Mouse (Mus musculus): ENCODE results near the gene Actb. TPM values are rescaled to one million over a fixed set of nuclear protein-coding genes. Genes with fewer than 3 reads are reported as not detected.
"Not testable (repeated sequence)": the region's sequence is repeated elsewhere in the genome, so short reads cannot be mapped to it uniquely, and the experiment has no call there.

The Actb gene
- polyA plus RNA-seq, 1 experiment from 2014 or later: 12,527 TPM

GRCm38 (mm10) chr5:142894918-142895613 is 11.5 kb downstream of the Actb start, which contains the start of gene Fbxl18:
Gene Fbxl18 (minus strand): TSS chr5:142895421.
- Histone ChIP-seq H3K36me3 (ENCODE audit: control insufficient read depth, insufficient read depth, low read length) (peaks cover 20% of the 10 kb centered on the region), H3K4me3 (ENCODE audit: low read depth, low read length) (peak within 1 kb of the TSS; percentile 65), H3K4me2 (ENCODE audit: low read depth, low read length) (peak within 1 kb of the TSS; percentile 91), H3K4me1 (ENCODE audit: control insufficient read depth, insufficient read depth, low read length) (peaks cover 10% of the 10 kb centered on the region), H3K27me3 (replicated peaks; ENCODE audit: control insufficient read depth, insufficient read depth, low read length) (no peaks in the 10 kb centered on the region), H3K9ac (ENCODE audit: low read depth, low read length) (peak within 1 kb of the TSS; percentile 82), H3K27ac (replicated peaks; ENCODE audit: low read depth, low read length) (peak within 1 kb of the TSS; percentile 72), H3K9me3 (ENCODE audit: control insufficient read depth, low read length) (no peaks in the 10 kb centered on the region)
- ATAC-seq (ENCODE audit: low read depth): peak; percentile 95
- DNase-seq (ENCODE audit: low spot score): peak; percentile 95
- WGBS: under 1% methylated on average over 30 of the region's 40 CpGs

GRCm38 (mm10) chr5:142891396-142891795 is 15.2 kb downstream of the Actb start:
- ATAC-seq (ENCODE audit: low read depth) (no peak), DNase-seq (ENCODE audit: low spot score) (no peak)
- Histone ChIP-seq H3K36me3 (ENCODE audit: control insufficient read depth, insufficient read depth, low read length) (peaks cover 8% of the 10 kb centered on the region; the same call in 1 of the 2 replicates), H3K4me2 (ENCODE audit: low read depth, low read length) (no peak overlapping the region), H3K27ac (replicated peaks; ENCODE audit: low read depth, low read length) (no peak overlapping the region), H3K4me1 (ENCODE audit: control insufficient read depth, insufficient read depth, low read length) (peaks cover 10% of the 10 kb centered on the region), H3K9me3 (ENCODE audit: control insufficient read depth, low read length) (no peaks in the 10 kb centered on the region), H3K4me3 (ENCODE audit: low read depth, low read length) (no peak overlapping the region), H3K27me3 (replicated peaks; ENCODE audit: control insufficient read depth, insufficient read depth, low read length) (no peaks in the 10 kb centered on the region), H3K9ac (ENCODE audit: low read depth, low read length) (no peak overlapping the region)
- 76% methylated on average over 6 of the region's 6 CpGs for WGBS

GRCm38 (mm10) chr5:142887533-142887932 is 19.0 kb downstream of the Actb start:
- WGBS: 83% methylated on average over 3 of the region's 3 CpGs
- not testable (repeated sequence) for H3K27me3 ChIP-seq (replicated peaks; ENCODE audit: control insufficient read depth, insufficient read depth, low read length); H3K4me3 ChIP-seq (ENCODE audit: low read depth, low read length); H3K4me1 ChIP-seq (ENCODE audit: control insufficient read depth, insufficient read depth, low read length); H3K4me2 ChIP-seq (ENCODE audit: low read depth, low read length); H3K9ac ChIP-seq (ENCODE audit: low read depth, low read length); H3K27ac ChIP-seq (replicated peaks; ENCODE audit: low read depth, low read length); ATAC-seq (ENCODE audit: low read depth); H3K9me3 ChIP-seq (ENCODE audit: control insufficient read depth, low read length); DNase-seq (ENCODE audit: low spot score)
- H3K36me3 ChIP-seq (ENCODE audit: control insufficient read depth, insufficient read depth, low read length): peaks cover 38% of the 10 kb centered on the region

DNA sequence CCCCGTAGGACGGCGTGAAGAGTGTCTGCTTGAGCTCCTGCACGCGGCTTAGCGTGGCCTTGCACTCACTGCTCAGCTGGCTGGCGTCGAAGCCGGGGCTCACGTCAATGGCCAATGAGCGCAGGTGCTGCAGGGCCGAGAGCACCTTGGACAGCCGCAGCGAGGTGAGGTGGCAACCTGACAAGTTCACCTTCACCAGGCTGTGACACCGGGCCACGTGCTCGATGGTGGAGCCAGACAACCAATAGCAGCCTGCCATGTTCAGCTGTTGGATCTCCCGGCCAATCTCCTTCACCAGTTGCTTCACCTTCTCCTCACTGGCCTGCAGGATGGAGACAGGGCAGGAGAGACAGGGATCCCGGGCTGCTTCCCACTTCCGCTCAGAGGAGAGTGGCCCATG is 19.8 kb downstream of the Actb start:
- no peak for DNase-seq (ENCODE audit: low spot score)
- no peak for ATAC-seq (ENCODE audit: low read depth)
- Histone ChIP-seq H3K36me3 (ENCODE audit: control insufficient read depth, insufficient read depth, low read length) (peaks cover 42% of the 10 kb centered on the region), H3K9me3 (ENCODE audit: control insufficient read depth, low read length) (no peaks in the 10 kb centered on the region), H3K9ac (ENCODE audit: low read depth, low read length) (no peak overlapping the region), H3K27me3 (replicated peaks; ENCODE audit: control insufficient read depth, insufficient read depth, low read length) (no peaks in the 10 kb centered on the region), H3K27ac (replicated peaks; ENCODE audit: low read depth, low read length) (no peak overlapping the region), H3K4me3 (ENCODE audit: low read depth, low read length) (no peak overlapping the region), H3K4me1 (ENCODE audit: control insufficient read depth, insufficient read depth, low read length) (no peaks in the 10 kb centered on the region), H3K4me2 (ENCODE audit: low read depth, low read length) (no peak overlapping the region)
- WGBS: 91% methylated on average over 20 of the region's 20 CpGs

DNA sequence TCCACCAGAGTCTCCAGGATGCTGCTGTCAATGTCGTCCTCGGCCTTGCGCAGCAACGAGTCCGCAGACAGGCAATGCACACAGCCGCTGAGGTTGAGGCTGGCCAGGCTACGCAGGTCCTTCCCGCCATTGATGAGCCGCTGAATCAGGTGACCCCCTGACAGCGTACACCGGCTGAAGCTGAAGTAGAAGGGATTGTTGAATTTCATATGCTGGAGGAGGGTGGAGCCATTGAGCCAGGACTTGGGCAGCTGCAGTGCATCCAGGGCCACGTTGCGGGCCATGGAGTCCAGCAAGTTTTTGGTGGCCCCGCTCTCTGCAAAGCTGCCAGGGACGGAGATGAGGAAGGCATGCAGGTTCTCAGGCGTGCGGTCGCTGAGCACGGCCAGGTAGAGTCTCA is 20.4 kb downstream of the Actb start:
- H3K4me1 ChIP-seq (ENCODE audit: control insufficient read depth, insufficient read depth, low read length): no peaks in the 10 kb centered on the region
- no peaks in the 10 kb centered on the region for H3K27me3 ChIP-seq (replicated peaks; ENCODE audit: control insufficient read depth, insufficient read depth, low read length)
- peaks cover 43% of the 10 kb centered on the region for H3K36me3 ChIP-seq (ENCODE audit: control insufficient read depth, insufficient read depth, low read length)
- no peak overlapping the region for H3K4me2 ChIP-seq (ENCODE audit: low read depth, low read length)
- ATAC-seq (ENCODE audit: low read depth) (no peak), DNase-seq (ENCODE audit: low spot score) (no peak)
- no peak overlapping the region for H3K4me3 ChIP-seq (ENCODE audit: low read depth, low read length)
- no peak overlapping the region for H3K9ac ChIP-seq (ENCODE audit: low read depth, low read length)
- WGBS: 93% methylated on average over 17 of the region's 19 CpGs
- H3K9me3 ChIP-seq (ENCODE audit: control insufficient read depth, low read length): no peaks in the 10 kb centered on the region
- H3K27ac ChIP-seq (replicated peaks; ENCODE audit: low read depth, low read length): no peak overlapping the region

DNA sequence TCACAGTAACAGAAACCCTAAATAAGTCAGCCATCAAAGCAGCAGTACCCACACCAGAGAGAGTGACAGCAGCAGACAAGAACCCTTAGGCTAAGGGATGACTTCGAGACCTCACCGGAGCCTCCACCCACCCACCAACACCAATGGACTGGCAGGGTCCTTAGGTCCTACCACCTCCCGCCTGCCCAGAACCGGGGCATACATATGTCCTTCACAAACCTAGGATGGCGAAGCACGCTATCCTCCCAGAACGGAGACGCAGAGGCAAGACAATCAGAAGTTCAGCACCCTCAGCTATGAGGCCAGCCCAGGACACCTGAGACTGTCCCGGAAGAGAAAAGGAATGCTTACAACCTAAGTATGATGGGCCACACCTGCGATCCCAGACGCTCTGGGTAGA is 24.1 kb downstream of the Actb start:
- Histone ChIP-seq H3K36me3 (ENCODE audit: control insufficient read depth, insufficient read depth, low read length) (peaks cover 59% of the 10 kb centered on the region), H3K9ac (ENCODE audit: low read depth, low read length) (no peak overlapping the region), H3K27ac (replicated peaks; ENCODE audit: low read depth, low read length) (no peak overlapping the region), H3K9me3 (ENCODE audit: control insufficient read depth, low read length) (no peaks in the 10 kb centered on the region), H3K4me1 (ENCODE audit: control insufficient read depth, insufficient read depth, low read length) (peaks cover under 1% of the 10 kb centered on the region; the same call in 1 of the 2 replicates), H3K4me3 (ENCODE audit: low read depth, low read length) (no peak overlapping the region), H3K4me2 (ENCODE audit: low read depth, low read length) (no peak overlapping the region), H3K27me3 (replicated peaks; ENCODE audit: control insufficient read depth, insufficient read depth, low read length) (no peaks in the 10 kb centered on the region)
- DNase-seq (ENCODE audit: low spot score) (no peak), ATAC-seq (ENCODE audit: low read depth) (no peak)
- 86% methylated on average over 11 of the region's 11 CpGs for WGBS

DNA sequence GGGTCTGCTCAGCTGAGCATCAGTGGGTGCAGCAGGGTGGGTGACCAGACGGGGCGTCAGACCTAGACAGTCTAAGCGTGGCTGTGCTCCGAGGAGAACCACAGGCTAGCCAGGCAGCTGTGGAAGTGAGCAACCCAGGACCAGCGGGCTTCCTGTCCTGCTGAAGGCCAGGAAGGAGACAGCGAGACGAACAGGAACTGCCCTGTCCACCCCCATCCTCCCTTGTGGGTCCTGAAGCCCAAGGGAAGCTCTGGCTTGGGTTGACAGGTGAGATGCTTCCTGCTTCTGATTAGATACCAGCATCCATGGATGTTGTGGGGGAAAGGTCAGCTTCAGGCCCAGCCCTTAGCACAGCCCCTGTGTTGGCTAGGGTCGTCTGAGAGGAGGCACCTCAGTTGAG is 24.6 kb downstream of the Actb start:
- ATAC-seq (ENCODE audit: low read depth) (no peak), DNase-seq (ENCODE audit: low spot score) (no peak)
- no peaks in the 10 kb centered on the region for H3K27me3 ChIP-seq (replicated peaks; ENCODE audit: control insufficient read depth, insufficient read depth, low read length)
- WGBS: 76% methylated on average over 8 of the region's 8 CpGs
- H3K9ac ChIP-seq (ENCODE audit: low read depth, low read length): no peak overlapping the region
- H3K27ac ChIP-seq (replicated peaks; ENCODE audit: low read depth, low read length): peak overlapping the region; percentile 34; the same call in 1 of the 2 replicates
- peaks cover 2% of the 10 kb centered on the region; the same call in 1 of the 2 replicates for H3K4me1 ChIP-seq (ENCODE audit: control insufficient read depth, insufficient read depth, low read length)
- H3K9me3 ChIP-seq (ENCODE audit: control insufficient read depth, low read length): no peaks in the 10 kb centered on the region
- H3K36me3 ChIP-seq (ENCODE audit: control insufficient read depth, insufficient read depth, low read length): peaks cover 59% of the 10 kb centered on the region
- H3K4me2 ChIP-seq (ENCODE audit: low read depth, low read length): no peak overlapping the region
- no peak overlapping the region for H3K4me3 ChIP-seq (ENCODE audit: low read depth, low read length)

- H3K9ac ChIP-seq (ENCODE audit: low read depth, low read length): 0 out of 2 replicates have a peak overlapping the region, but pooled peaks have one; percentile 6
- no peak overlapping the region for H3K4me3 ChIP-seq (ENCODE audit: low read depth, low read length)
- DNase-seq (ENCODE audit: low spot score): no peak
- WGBS: 44% methylated on average over 13 of the region's 13 CpGs
- peaks cover 59% of the 10 kb centered on the region for H3K36me3 ChIP-seq (ENCODE audit: control insufficient read depth, insufficient read depth, low read length)
- H3K4me1 ChIP-seq (ENCODE audit: control insufficient read depth, insufficient read depth, low read length): peaks cover 2% of the 10 kb centered on the region; the same call in 1 of the 2 replicates
- ATAC-seq (ENCODE audit: low read depth): no peak
- peak overlapping the region; percentile 39 for H3K27ac ChIP-seq (replicated peaks; ENCODE audit: low read depth, low read length)
- no peaks in the 10 kb centered on the region for H3K9me3 ChIP-seq (ENCODE audit: control insufficient read depth, low read length)
- H3K4me2 ChIP-seq (ENCODE audit: low read depth, low read length): no peak overlapping the region
- H3K27me3 ChIP-seq (replicated peaks; ENCODE audit: control insufficient read depth, insufficient read depth, low read length): no peaks in the 10 kb centered on the region
Measured at GRCm38 (mm10) chr5:142880806-142881516, 25.6 kb downstream of the Actb start.

All from embryonic facial prominence, embryonic 14.5 days (tissue).